Mouse (Mus musculus) bone marrow macrophage, adult 2 months (primary cell): ENCODE measurements around the gene Etnk2.

Experiments used
- CTCF ChIP-seq: IDR thresholded peaks from 2 replicates; pipeline ENCODE4 v1.5.1; 2012; ENCODE audit warnings: low read depth, mild to moderate bottlenecking, low read length, moderate library complexity
- POLR2A ChIP-seq: IDR thresholded peaks from 2 replicates; pipeline ENCODE4 v1.6.1; 2012; ENCODE audit warnings: mild to moderate bottlenecking, low read depth, low read length, borderline replicate concordance

- TF ChIP-seq CTCF = no peak
- TF ChIP-seq POLR2A = no peak
Observed at GRCm38 (mm10) chr1:133379986-133380320, 16.6 kb downstream of the Etnk2 start.
